Mouse (Mus musculus): ENCODE data around the gene Carnmt1. TPM values are rescaled to one million over a fixed set of nuclear protein-coding genes. Genes with fewer than 3 reads are reported as not detected.

The Carnmt1 gene
- polyA plus RNA-seq, 1 experiment from 2014 or later: 30.9 TPM

GRCm38 (mm10) chr19:18687556-18687955 lies 17.0 kb downstream of the Carnmt1 start:
- Histone ChIP-seq H3K4me1 (replicated peaks; ENCODE audit: control insufficient read depth, insufficient read depth, low read length) (no peaks in the 10 kb centered on the region), H3K27me3 (ENCODE audit: control insufficient read depth, insufficient read depth, low read length) (no peaks in the 10 kb centered on the region), H3K9me3 (ENCODE audit: control insufficient read depth, low read length) (no peaks in the 10 kb centered on the region), H3K9ac (ENCODE audit: low read depth, low read length) (no peak overlapping the region), H3K36me3 (ENCODE audit: control insufficient read depth, insufficient read depth, low read length) (no peaks in the 10 kb centered on the region), H3K27ac (ENCODE audit: low read depth, low read length) (no peak overlapping the region), H3K4me2 (replicated peaks; ENCODE audit: low read depth, low read length) (no peak overlapping the region), H3K4me3 (ENCODE audit: low read depth, low read length) (no peak overlapping the region)
- whole genome bisulfite sequencing: 75% methylated on average over 3 of the region's 3 CpGs
- 0 out of 2 replicates have a peak, but pooled peaks have one; percentile 45 for ATAC-seq (ENCODE audit: low FRiP score)
- peak; percentile 61 for DNase-seq (ENCODE audit: low spot score)

GRCm38 (mm10) chr19:18692176-18692575 lies 21.6 kb downstream of the Carnmt1 start:
- Histone ChIP-seq H3K9ac (ENCODE audit: low read depth, low read length) (no peak overlapping the region), H3K4me1 (replicated peaks; ENCODE audit: control insufficient read depth, insufficient read depth, low read length) (no peaks in the 10 kb centered on the region), H3K9me3 (ENCODE audit: control insufficient read depth, low read length) (no peaks in the 10 kb centered on the region), H3K4me3 (ENCODE audit: low read depth, low read length) (no peak overlapping the region), H3K27ac (ENCODE audit: low read depth, low read length) (no peak overlapping the region), H3K36me3 (ENCODE audit: control insufficient read depth, insufficient read depth, low read length) (no peaks in the 10 kb centered on the region), H3K27me3 (ENCODE audit: control insufficient read depth, insufficient read depth, low read length) (no peaks in the 10 kb centered on the region), H3K4me2 (replicated peaks; ENCODE audit: low read depth, low read length) (no peak overlapping the region)
- ATAC-seq (ENCODE audit: low FRiP score): no peak
- DNase-seq (ENCODE audit: low spot score): no peak
- 88% methylated on average over 3 of the region's 3 CpGs for WGBS

- 87% methylated on average over 2 of the region's 2 CpGs for WGBS
- no peak for ATAC-seq (ENCODE audit: low FRiP score)
These were observed 22.2 kb downstream of the Carnmt1 start for GRCm38 (mm10) chr19:18692768-18693167.

GRCm38 (mm10) chr19:18695116-18695515 lies 24.6 kb downstream of the Carnmt1 start:
- Histone ChIP-seq H3K9me3 (ENCODE audit: control insufficient read depth, low read length) (no peaks in the 10 kb centered on the region), H3K27me3 (ENCODE audit: control insufficient read depth, insufficient read depth, low read length) (no peaks in the 10 kb centered on the region), H3K27ac (ENCODE audit: low read depth, low read length) (no peak overlapping the region), H3K4me2 (replicated peaks; ENCODE audit: low read depth, low read length) (no peak overlapping the region), H3K9ac (ENCODE audit: low read depth, low read length) (no peak overlapping the region), H3K4me1 (replicated peaks; ENCODE audit: control insufficient read depth, insufficient read depth, low read length) (no peaks in the 10 kb centered on the region), H3K4me3 (ENCODE audit: low read depth, low read length) (no peak overlapping the region), H3K36me3 (ENCODE audit: control insufficient read depth, insufficient read depth, low read length) (no peaks in the 10 kb centered on the region)
- WGBS: 97% methylated on average over 3 of the region's 3 CpGs
- no peak for DNase-seq (ENCODE audit: low spot score)
- ATAC-seq (ENCODE audit: low FRiP score): no peak

More at GRCm38 (mm10) chr19:18692768-18693167, 22.2 kb downstream of the Carnmt1 start:
- Histone ChIP-seq H3K4me1 (replicated peaks; ENCODE audit: control insufficient read depth, insufficient read depth, low read length) (no peaks in the 10 kb centered on the region), H3K4me3 (ENCODE audit: low read depth, low read length) (no peak overlapping the region), H3K27ac (ENCODE audit: low read depth, low read length) (no peak overlapping the region), H3K9me3 (ENCODE audit: control insufficient read depth, low read length) (no peaks in the 10 kb centered on the region), H3K36me3 (ENCODE audit: control insufficient read depth, insufficient read depth, low read length) (no peaks in the 10 kb centered on the region), H3K27me3 (ENCODE audit: control insufficient read depth, insufficient read depth, low read length) (no peaks in the 10 kb centered on the region), H3K4me2 (replicated peaks; ENCODE audit: low read depth, low read length) (no peak overlapping the region), H3K9ac (ENCODE audit: low read depth, low read length) (no peak overlapping the region)
- no peak for DNase-seq (ENCODE audit: low spot score)

GRCm38 (mm10) chr19:18695552-18695951 lies 25.0 kb downstream of the Carnmt1 start:
- Histone ChIP-seq H3K4me3 (ENCODE audit: low read depth, low read length) (no peak overlapping the region), H3K4me2 (replicated peaks; ENCODE audit: low read depth, low read length) (no peak overlapping the region), H3K27me3 (ENCODE audit: control insufficient read depth, insufficient read depth, low read length) (no peaks in the 10 kb centered on the region), H3K36me3 (ENCODE audit: control insufficient read depth, insufficient read depth, low read length) (no peaks in the 10 kb centered on the region), H3K9me3 (ENCODE audit: control insufficient read depth, low read length) (no peaks in the 10 kb centered on the region), H3K4me1 (replicated peaks; ENCODE audit: control insufficient read depth, insufficient read depth, low read length) (no peaks in the 10 kb centered on the region), H3K9ac (ENCODE audit: low read depth, low read length) (no peak overlapping the region), H3K27ac (ENCODE audit: low read depth, low read length) (no peak overlapping the region)
- no peak for DNase-seq (ENCODE audit: low spot score)
- WGBS: 90% methylated on average over 1 of the region's 1 CpGs
- no peak for ATAC-seq (ENCODE audit: low FRiP score)

GRCm38 (mm10) chr19:18708101-18708500 lies 37.5 kb downstream of the Carnmt1 start:
- ATAC-seq (ENCODE audit: low FRiP score): no peak

GRCm38 (mm10) chr19:18710903-18711302 lies 40.3 kb downstream of the Carnmt1 start:
- WGBS: 56% methylated on average over 6 of the region's 6 CpGs
- H3K36me3 ChIP-seq (ENCODE audit: control insufficient read depth, insufficient read depth, low read length): no peaks in the 10 kb centered on the region
- H3K4me2 ChIP-seq (replicated peaks; ENCODE audit: low read depth, low read length): no peak overlapping the region
- no peak overlapping the region for H3K4me3 ChIP-seq (ENCODE audit: low read depth, low read length)
- no peak overlapping the region for H3K9ac ChIP-seq (ENCODE audit: low read depth, low read length)
- H3K27me3 ChIP-seq (ENCODE audit: control insufficient read depth, insufficient read depth, low read length): no peaks in the 10 kb centered on the region
- ATAC-seq (ENCODE audit: low FRiP score) (no peak), DNase-seq (ENCODE audit: low spot score) (no peak)
- H3K27ac ChIP-seq (ENCODE audit: low read depth, low read length): no peak overlapping the region
- H3K4me1 ChIP-seq (replicated peaks; ENCODE audit: control insufficient read depth, insufficient read depth, low read length): no peaks in the 10 kb centered on the region; the same call in 1 of the 2 replicates
- H3K9me3 ChIP-seq (ENCODE audit: control insufficient read depth, low read length): no peaks in the 10 kb centered on the region

More at GRCm38 (mm10) chr19:18708101-18708500, 37.5 kb downstream of the Carnmt1 start:
- H3K4me3 ChIP-seq (ENCODE audit: low read depth, low read length): no peak overlapping the region
- H3K4me2 ChIP-seq (replicated peaks; ENCODE audit: low read depth, low read length): no peak overlapping the region
- no peak overlapping the region for H3K27ac ChIP-seq (ENCODE audit: low read depth, low read length)
- DNase-seq (ENCODE audit: low spot score): no peak
- no peak overlapping the region for H3K9ac ChIP-seq (ENCODE audit: low read depth, low read length)
- no peaks in the 10 kb centered on the region for H3K4me1 ChIP-seq (replicated peaks; ENCODE audit: control insufficient read depth, insufficient read depth, low read length)
- H3K27me3 ChIP-seq (ENCODE audit: control insufficient read depth, insufficient read depth, low read length): no peaks in the 10 kb centered on the region
- no peaks in the 10 kb centered on the region for H3K9me3 ChIP-seq (ENCODE audit: control insufficient read depth, low read length)
- no peaks in the 10 kb centered on the region for H3K36me3 ChIP-seq (ENCODE audit: control insufficient read depth, insufficient read depth, low read length)

- no peak overlapping the region for H3K9ac ChIP-seq (ENCODE audit: low read depth, low read length)
- no peak for DNase-seq (ENCODE audit: low spot score)
- H3K27me3 ChIP-seq (ENCODE audit: control insufficient read depth, insufficient read depth, low read length): no peaks in the 10 kb centered on the region
- H3K4me1 ChIP-seq (replicated peaks; ENCODE audit: control insufficient read depth, insufficient read depth, low read length): no peaks in the 10 kb centered on the region; the same call in 1 of the 2 replicates
- no peaks in the 10 kb centered on the region for H3K9me3 ChIP-seq (ENCODE audit: control insufficient read depth, low read length)
- no peak overlapping the region for H3K4me3 ChIP-seq (ENCODE audit: low read depth, low read length)
- no peak overlapping the region for H3K4me2 ChIP-seq (replicated peaks; ENCODE audit: low read depth, low read length)
- H3K27ac ChIP-seq (ENCODE audit: low read depth, low read length): no peak overlapping the region
- no peaks in the 10 kb centered on the region for H3K36me3 ChIP-seq (ENCODE audit: control insufficient read depth, insufficient read depth, low read length)
- no peak for ATAC-seq (ENCODE audit: low FRiP score)
- WGBS: 94% methylated on average over 9 of the region's 9 CpGs
These were observed 41.0 kb downstream of the Carnmt1 start for GRCm38 (mm10) chr19:18711589-18711988.

- Histone ChIP-seq H3K27ac (ENCODE audit: low read depth, low read length) (peak overlapping the region; percentile 90), H3K36me3 (ENCODE audit: control insufficient read depth, insufficient read depth, low read length) (no peaks in the 10 kb centered on the region), H3K9ac (ENCODE audit: low read depth, low read length) (peak overlapping the region; percentile 71), H3K4me3 (ENCODE audit: low read depth, low read length) (peak overlapping the region; percentile 68), H3K4me1 (replicated peaks; ENCODE audit: control insufficient read depth, insufficient read depth, low read length) (no peaks in the 10 kb centered on the region; the same call in 1 of the 2 replicates), H3K27me3 (ENCODE audit: control insufficient read depth, insufficient read depth, low read length) (no peaks in the 10 kb centered on the region), H3K4me2 (replicated peaks; ENCODE audit: low read depth, low read length) (peak overlapping the region; percentile 44), H3K9me3 (ENCODE audit: control insufficient read depth, low read length) (no peaks in the 10 kb centered on the region)
- no peak for ATAC-seq (ENCODE audit: low FRiP score)
- 60% methylated on average over 16 of the region's 16 CpGs for WGBS
- no peak for DNase-seq (ENCODE audit: low spot score)
These were observed 41.7 kb downstream of the Carnmt1 start for GRCm38 (mm10) chr19:18712153-18712865.

Data from hindbrain, embryonic 11.5 days (tissue).